Mouse (Mus musculus): ENCODE measurements at regions not wholly inside any gene's neighbourhood (a gene's known extent, or its start where the extent isn't known, plus 50 kb on each side); places are given as distances from the start of the nearest gene placed in this dataset.

GRCm38 (mm10) chr4:8990551-8990950, 751.7 kb upstream of the Car8 start:
- Histone ChIP-seq H3K4me3 (replicated peaks) (no peak overlapping the region), H3K36me3 (no peaks in the 10 kb centered on the region), H3K9me3 (replicated peaks) (no peaks in the 10 kb centered on the region), H3K4me1 (peaks cover 17% of the 10 kb centered on the region; the same call in 1 of the 2 replicates), H3K9ac (no peak overlapping the region), H3K4me2 (replicated peaks) (no peak overlapping the region), H3K27me3 (peaks cover 8% of the 10 kb centered on the region), H3K27ac (replicated peaks) (no peak overlapping the region)
- ATAC-seq (ENCODE audit: insufficient number of reproducible peaks, low FRiP score, low TSS enrichment, low read depth), result no peak
- 84% methylated on average over 5 of the region's 5 CpGs for WGBS

- H3K27me3 ChIP-seq, result peaks cover 8% of the 10 kb centered on the region
- H3K4me1 ChIP-seq, result peaks cover 17% of the 10 kb centered on the region; the same call in 1 of the 2 replicates
- H3K27ac ChIP-seq (replicated peaks), result no peak overlapping the region
- no peak overlapping the region for H3K9ac ChIP-seq
- no peak overlapping the region for H3K4me2 ChIP-seq (replicated peaks)
- no peaks in the 10 kb centered on the region for H3K36me3 ChIP-seq
- H3K9me3 ChIP-seq (replicated peaks), result no peaks in the 10 kb centered on the region
- H3K4me3 ChIP-seq (replicated peaks), result no peak overlapping the region
- WGBS, result 78% methylated on average over 6 of the region's 6 CpGs
- ATAC-seq (ENCODE audit: insufficient number of reproducible peaks, low FRiP score, low TSS enrichment, low read depth), result no peak
Measured at GRCm38 (mm10) chr4:8989614-8990013, 750.8 kb upstream of the Car8 start.

- Histone ChIP-seq H3K4me2 (replicated peaks) (no peak overlapping the region), H3K4me1 (peaks cover 17% of the 10 kb centered on the region; the same call in 1 of the 2 replicates), H3K36me3 (no peaks in the 10 kb centered on the region), H3K27ac (replicated peaks) (no peak overlapping the region), H3K27me3 (peaks cover 8% of the 10 kb centered on the region), H3K4me3 (replicated peaks) (no peak overlapping the region), H3K9me3 (replicated peaks) (no peaks in the 10 kb centered on the region), H3K9ac (no peak overlapping the region)
- ATAC-seq (ENCODE audit: insufficient number of reproducible peaks, low FRiP score, low TSS enrichment, low read depth), result no peak
- WGBS, result 84% methylated on average over 4 of the region's 4 CpGs
Measured at GRCm38 (mm10) chr4:8989110-8989509, 750.3 kb upstream of the Car8 start.

GRCm38 (mm10) chr4:8988345-8988733, 749.5 kb upstream of the Car8 start:
- Histone ChIP-seq H3K4me2 (replicated peaks) (no peak overlapping the region), H3K9ac (no peak overlapping the region), H3K36me3 (no peaks in the 10 kb centered on the region), H3K4me3 (replicated peaks) (no peak overlapping the region), H3K27me3 (peaks cover 8% of the 10 kb centered on the region), H3K9me3 (replicated peaks) (no peaks in the 10 kb centered on the region), H3K27ac (replicated peaks) (no peak overlapping the region), H3K4me1 (peaks cover 17% of the 10 kb centered on the region; the same call in 1 of the 2 replicates)
- whole genome bisulfite sequencing, result 42% methylated on average over 8 of the region's 8 CpGs
- ATAC-seq (ENCODE audit: insufficient number of reproducible peaks, low FRiP score, low TSS enrichment, low read depth), result no peak

GRCm38 (mm10) chr4:8987544-8988344, 748.9 kb upstream of the Car8 start:
- 35% methylated on average over 10 of the region's 10 CpGs for WGBS
- H3K4me2 ChIP-seq (replicated peaks), result no peak overlapping the region
- H3K4me1 ChIP-seq, result peaks cover 17% of the 10 kb centered on the region; the same call in 1 of the 2 replicates
- ATAC-seq (ENCODE audit: insufficient number of reproducible peaks, low FRiP score, low TSS enrichment, low read depth), result no peak
- no peak overlapping the region for H3K9ac ChIP-seq
- peaks cover 8% of the 10 kb centered on the region for H3K27me3 ChIP-seq
- H3K9me3 ChIP-seq (replicated peaks), result no peaks in the 10 kb centered on the region
- H3K27ac ChIP-seq (replicated peaks), result no peak overlapping the region
- H3K36me3 ChIP-seq, result no peaks in the 10 kb centered on the region
- no peak overlapping the region for H3K4me3 ChIP-seq (replicated peaks)

- no peak for ATAC-seq (ENCODE audit: insufficient number of reproducible peaks, low FRiP score, low TSS enrichment, low read depth)
- Histone ChIP-seq H3K27me3 (peaks cover 8% of the 10 kb centered on the region), H3K9me3 (replicated peaks) (no peaks in the 10 kb centered on the region), H3K4me2 (replicated peaks) (no peak overlapping the region), H3K4me1 (peaks cover 17% of the 10 kb centered on the region; the same call in 1 of the 2 replicates), H3K4me3 (replicated peaks) (no peak overlapping the region), H3K36me3 (no peaks in the 10 kb centered on the region), H3K27ac (replicated peaks) (no peak overlapping the region), H3K9ac (no peak overlapping the region)
- WGBS, result 35% methylated on average over 13 of the region's 13 CpGs
Measured at GRCm38 (mm10) chr4:8986394-8987091, 747.7 kb upstream of the Car8 start.

- WGBS, result 89% methylated on average over 5 of the region's 5 CpGs
- Histone ChIP-seq H3K27ac (replicated peaks) (no peak overlapping the region), H3K27me3 (peaks cover 8% of the 10 kb centered on the region), H3K4me3 (replicated peaks) (no peak overlapping the region), H3K9ac (no peak overlapping the region), H3K36me3 (no peaks in the 10 kb centered on the region), H3K4me1 (peaks cover 17% of the 10 kb centered on the region; the same call in 1 of the 2 replicates), H3K9me3 (replicated peaks) (no peaks in the 10 kb centered on the region), H3K4me2 (replicated peaks) (no peak overlapping the region)
- no peak for ATAC-seq (ENCODE audit: insufficient number of reproducible peaks, low FRiP score, low TSS enrichment, low read depth)
Measured at GRCm38 (mm10) chr4:8984059-8984606, 745.3 kb upstream of the Car8 start.

- WGBS, result 87% methylated on average over 8 of the region's 8 CpGs
- H3K4me3 ChIP-seq (replicated peaks), result no peak overlapping the region
- no peak for ATAC-seq (ENCODE audit: insufficient number of reproducible peaks, low FRiP score, low TSS enrichment, low read depth)
Measured at GRCm38 (mm10) chr4:8978949-8979348, 740.1 kb upstream of the Car8 start.

GRCm38 (mm10) chr4:8969951-8970455, 731.2 kb upstream of the Car8 start:
- Histone ChIP-seq H3K9ac (no peak overlapping the region), H3K4me1 (no peaks in the 10 kb centered on the region), H3K27ac (replicated peaks) (no peak overlapping the region), H3K36me3 (no peaks in the 10 kb centered on the region), H3K27me3 (no peaks in the 10 kb centered on the region), H3K9me3 (replicated peaks) (no peaks in the 10 kb centered on the region), H3K4me2 (replicated peaks) (no peak overlapping the region), H3K4me3 (replicated peaks) (no peak overlapping the region)
- ATAC-seq (ENCODE audit: insufficient number of reproducible peaks, low FRiP score, low TSS enrichment, low read depth), result no peak
- 71% methylated on average over 5 of the region's 5 CpGs for WGBS

More at GRCm38 (mm10) chr4:8978949-8979348, 740.1 kb upstream of the Car8 start:
- no peak overlapping the region for H3K27ac ChIP-seq (replicated peaks)
- no peaks in the 10 kb centered on the region for H3K27me3 ChIP-seq
- no peaks in the 10 kb centered on the region for H3K4me1 ChIP-seq
- no peaks in the 10 kb centered on the region for H3K9me3 ChIP-seq (replicated peaks)
- no peaks in the 10 kb centered on the region for H3K36me3 ChIP-seq
- H3K9ac ChIP-seq, result no peak overlapping the region
- no peak overlapping the region for H3K4me2 ChIP-seq (replicated peaks)

GRCm38 (mm10) chr4:8968741-8969140, 729.9 kb upstream of the Car8 start:
- no peak for ATAC-seq (ENCODE audit: insufficient number of reproducible peaks, low FRiP score, low TSS enrichment, low read depth)

GRCm38 (mm10) chr4:8967986-8968385, 729.1 kb upstream of the Car8 start:
- H3K4me1 ChIP-seq, result 0 out of 2 replicates have a peak, but pooled peaks cover 6% of the 10 kb centered on the region
- no peak overlapping the region for H3K27ac ChIP-seq (replicated peaks)
- no peak for ATAC-seq (ENCODE audit: insufficient number of reproducible peaks, low FRiP score, low TSS enrichment, low read depth)
- no peaks in the 10 kb centered on the region for H3K36me3 ChIP-seq
- no peaks in the 10 kb centered on the region for H3K27me3 ChIP-seq
- 78% methylated on average over 3 of the region's 3 CpGs for whole genome bisulfite sequencing
- H3K9ac ChIP-seq, result no peak overlapping the region
- no peaks in the 10 kb centered on the region for H3K9me3 ChIP-seq (replicated peaks)
- no peak overlapping the region for H3K4me2 ChIP-seq (replicated peaks)
- H3K4me3 ChIP-seq (replicated peaks), result no peak overlapping the region

More at GRCm38 (mm10) chr4:8968741-8969140, 729.9 kb upstream of the Car8 start:
- Histone ChIP-seq H3K27ac (replicated peaks) (no peak overlapping the region), H3K4me2 (replicated peaks) (no peak overlapping the region), H3K36me3 (no peaks in the 10 kb centered on the region), H3K9me3 (replicated peaks) (no peaks in the 10 kb centered on the region), H3K9ac (no peak overlapping the region), H3K4me3 (replicated peaks) (no peak overlapping the region), H3K4me1 (no peaks in the 10 kb centered on the region), H3K27me3 (no peaks in the 10 kb centered on the region)
- 34% methylated on average over 3 of the region's 3 CpGs for WGBS
